24 mouse cellular contexts compared by ENCODE assay signal in genomic region chr12:87274853-87275831, GRCm38 (mm10). TPM values are rescaled to one million over a fixed set of nuclear protein-coding genes. Genes with fewer than 3 reads are reported as not detected.
DNase-seq lines count a peak whose midpoint lies in the region; ATAC-seq and TF ChIP-seq lines count a peak whose summit lies in the region.
"Had no signal": no experiment of that assay in that cellular context is flagged by ENCODE, and none has a peak within 500 bp of the region (broad histone marks: within the 10 kb centered on the region; RNA-seq: fewer than 3 reads in every experiment).

No protein-coding gene starts in this region.

- H3K9ac ChIP-seq in stomach, embryonic 16.5 days (ENCODE audit: low read length) = no peak overlapping the region
- no peak overlapping the region for H3K9ac ChIP-seq in stomach, postnatal 0 days (ENCODE audit: low read length)
- no peak overlapping the region for H3K9ac ChIP-seq in liver, postnatal 0 days (replicated peaks)
- H3K9ac ChIP-seq: embryonic facial prominence, embryonic 13.5 days; hindbrain, embryonic 13.5 days; lung, embryonic 14.5 days had no signal

- no peak for ATAC-seq in stomach, embryonic 16.5 days (ENCODE audit: insufficient read depth, low FRiP score)
- no peak for ATAC-seq in stomach, postnatal 0 days (ENCODE audit: low FRiP score, low TSS enrichment)
- ATAC-seq in liver, postnatal 0 days = peak; percentile 72
- ATAC-seq in cerebellum, adult (ENCODE audit: insufficient number of reproducible peaks, low FRiP score, low TSS enrichment) = no peak
- ATAC-seq: CD4-positive, CD25-positive, alpha-beta regulatory T cell, adult 4 months; forebrain, embryonic 16.5 days; inflammation-experienced regulatory T-cells, adult 6 months had no signal

- H3K4me1 ChIP-seq in stomach, embryonic 16.5 days (ENCODE audit: control insufficient read depth, insufficient read depth, low read length) = peaks cover 5% of the 10 kb centered on the region; the same call in 1 of the 2 replicates
- H3K4me1 ChIP-seq in stomach, postnatal 0 days (replicated peaks; ENCODE audit: control insufficient read depth, insufficient read depth) = no peaks in the 10 kb centered on the region
- 0 out of 2 replicates have a peak, but pooled peaks cover 3% of the 10 kb centered on the region for H3K4me1 ChIP-seq in liver, postnatal 0 days (ENCODE audit: insufficient read depth)
- H3K4me1 ChIP-seq in lung, adult 2 months (ENCODE audit: control insufficient read depth, insufficient read depth, low read length) = no peaks in the 10 kb centered on the region
- H3K4me1 ChIP-seq: hindbrain, embryonic 13.5 days had no signal

- no peaks in the 10 kb centered on the region for H3K27me3 ChIP-seq in stomach, embryonic 16.5 days (ENCODE audit: control insufficient read depth, insufficient read depth, low read length)
- H3K27me3 ChIP-seq in stomach, postnatal 0 days (ENCODE audit: control insufficient read depth, insufficient read depth, low read length) = no peaks in the 10 kb centered on the region
- H3K27me3 ChIP-seq in liver, postnatal 0 days (ENCODE audit: insufficient read depth, low read length) = no peaks in the 10 kb centered on the region
- H3K27me3 ChIP-seq: embryonic facial prominence, embryonic 13.5 days; hindbrain, embryonic 13.5 days had no signal

- 86% methylated on average over 9 of the region's 9 CpGs for WGBS in stomach, embryonic 16.5 days
- 81% methylated on average over 9 of the region's 9 CpGs for WGBS in stomach, postnatal 0 days
- 55% methylated on average over 9 of the region's 9 CpGs for WGBS in liver, postnatal 0 days (ENCODE audit: insufficient replicate concordance)
- 84% methylated on average over 9 of the region's 9 CpGs for WGBS in lung, adult 2 months

- H3K4me2 ChIP-seq in stomach, embryonic 16.5 days (ENCODE audit: low read depth, low read length) = no peak overlapping the region
- no peak overlapping the region for H3K4me2 ChIP-seq in stomach, postnatal 0 days (replicated peaks; ENCODE audit: low read depth)
- no peak overlapping the region for H3K4me2 ChIP-seq in liver, postnatal 0 days (ENCODE audit: low read depth, low read length)
- H3K4me2 ChIP-seq: embryonic facial prominence, embryonic 13.5 days; heart, embryonic 11.5 days; hindbrain, embryonic 13.5 days; lung, embryonic 14.5 days had no signal

- no peak for TF ChIP-seq POLR2A in lung, adult 2 months (IDR thresholded peaks at IDR 0.05; ENCODE audit: borderline replicate concordance, extremely low read depth, low read depth, low read length)

- TF ChIP-seq EP300 in stomach, postnatal 0 days (optimal IDR thresholded peaks at IDR 0.05) = no peak
- no peak for TF ChIP-seq EP300 in liver, postnatal 0 days (IDR thresholded peaks at IDR 0.05; ENCODE audit: low read depth)

- TF ChIP-seq CTCF in stomach, postnatal 0 days (IDR thresholded peaks at IDR 0.05; ENCODE audit: low read depth) = no peak
- no peak for TF ChIP-seq CTCF in liver, postnatal 0 days (IDR thresholded peaks at IDR 0.05; ENCODE audit: low read depth)
- no peak for TF ChIP-seq CTCF in lung, adult 2 months (IDR thresholded peaks at IDR 0.05; ENCODE audit: insufficient read depth, low read length)

- no peak for DNase-seq in stomach, postnatal 0 days (ENCODE audit: low spot score)
- peak; percentile 81 for DNase-seq in liver
- DNase-seq in liver, postnatal 0 days = no peak
- no peak for DNase-seq in ovary, postnatal 36 days (ENCODE audit: low spot score)
- no peak for DNase-seq in adrenal gland, adult 18-20 months (ENCODE audit: low spot score in 2 of 2)
- DNase-seq in lung, adult 2 months = no peak
- DNase-seq: adrenal gland, postnatal 10 days; cerebellum, adult 11-12 months; cerebellum, postnatal 14 days; heart, postnatal 14 days; kidney, postnatal 4 days; lung, embryonic 14.5 days; lung, postnatal 4 days; midbrain, embryonic 14.5 days; thymus, postnatal 14 days had no signal

- no peak overlapping the region for H3K4me3 ChIP-seq in stomach, embryonic 16.5 days (replicated peaks; ENCODE audit: low read length)
- no peak overlapping the region for H3K4me3 ChIP-seq in stomach, postnatal 0 days (ENCODE audit: low read depth, low read length)
- H3K4me3 ChIP-seq in liver, postnatal 0 days (ENCODE audit: low read depth, low read length) = no peak overlapping the region
- H3K4me3 ChIP-seq in lung, adult 2 months (replicated peaks; ENCODE audit: extremely low read depth, low read depth, low read length) = no peak overlapping the region
- H3K4me3 ChIP-seq: embryonic facial prominence, embryonic 13.5 days; hindbrain, embryonic 13.5 days had no signal

- peak overlapping the region; percentile 10; the same call in 1 of the 2 replicates for H3K27ac ChIP-seq in stomach, embryonic 16.5 days (ENCODE audit: low read length)
- no peak overlapping the region for H3K27ac ChIP-seq in stomach, postnatal 0 days (replicated peaks)
- peak overlapping the region; percentile 55 for H3K27ac ChIP-seq in liver, postnatal 0 days (ENCODE audit: low read depth)
- H3K27ac ChIP-seq: embryonic facial prominence, embryonic 13.5 days; hindbrain, embryonic 13.5 days had no signal

- peaks cover 22% of the 10 kb centered on the region; the same call in 1 of the 2 replicates for H3K36me3 ChIP-seq in stomach, embryonic 16.5 days (ENCODE audit: control insufficient read depth, insufficient read depth, low read length)
- peaks cover 24% of the 10 kb centered on the region for H3K36me3 ChIP-seq in stomach, postnatal 0 days (ENCODE audit: control insufficient read depth, insufficient read depth, low read length)
- H3K36me3 ChIP-seq in liver, postnatal 0 days (replicated peaks; ENCODE audit: insufficient read depth, low read length) = peaks cover 54% of the 10 kb centered on the region

- no peaks in the 10 kb centered on the region for H3K9me3 ChIP-seq in stomach, embryonic 16.5 days (replicated peaks; ENCODE audit: control insufficient read depth, low read length)
- H3K9me3 ChIP-seq in stomach, postnatal 0 days (ENCODE audit: control insufficient read depth, low read length) = no peaks in the 10 kb centered on the region
- no peaks in the 10 kb centered on the region for H3K9me3 ChIP-seq in liver, postnatal 0 days (ENCODE audit: low read length)
- H3K9me3 ChIP-seq: embryonic facial prominence, embryonic 13.5 days; hindbrain, embryonic 13.5 days had no signal

RNA-seq across cellular contexts. Expression of gene Ahsa1, which starts 8.9 kb away (rescaled TPM):
- polyA plus RNA-seq in stomach, embryonic 16.5 days (2015; fragmentation: Nextera tagmentation; extraction: Ambion mirVana) = 190 and 202 TPM in 2 replicates
- 94.9 and 96.1 TPM in 2 replicates for polyA plus RNA-seq in stomach, postnatal 0 days (2015; fragmentation: Nextera tagmentation; extraction: Ambion mirVana)
- polyA plus RNA-seq in liver, postnatal 0 days (2015; fragmentation: Nextera tagmentation; extraction: Ambion mirVana) = 89.4 and 91.5 TPM in 2 replicates
- 100 to 1,000 TPM; 235 to 276 TPM for total RNA-seq in adrenal gland, adult 18-20 months (2021)
- polyA plus RNA-seq in lung, adult 2 months (2012; rRNA removed) = 46.6 and 53.5 TPM in 2 replicates

RNA-seq across cellular contexts. Expression of gene Vipas39, which starts 9.1 kb away (rescaled TPM):
- polyA plus RNA-seq in stomach, embryonic 16.5 days (2015; fragmentation: Nextera tagmentation; extraction: Ambion mirVana) = 36.3 and 37.8 TPM in 2 replicates
- polyA plus RNA-seq in stomach, postnatal 0 days (2015; fragmentation: Nextera tagmentation; extraction: Ambion mirVana) = 20.7 and 22.3 TPM in 2 replicates
- 8.2 and 8.9 TPM in 2 replicates for polyA plus RNA-seq in liver, postnatal 0 days (2015; fragmentation: Nextera tagmentation; extraction: Ambion mirVana)
- 10 to 100 TPM; 35.9 to 40.3 TPM for total RNA-seq in adrenal gland, adult 18-20 months (2021)
- 17.1 and 23.3 TPM in 2 replicates for polyA plus RNA-seq in lung, adult 2 months (2012; rRNA removed)

RNA-seq across cellular contexts. Expression of gene Ism2, which starts 24.4 kb away (rescaled TPM):
- polyA plus RNA-seq in stomach, embryonic 16.5 days (2015; fragmentation: Nextera tagmentation; extraction: Ambion mirVana) = 0.42 and 0.53 TPM in 2 replicates
- 0.28 and 0.34 TPM in 2 replicates for polyA plus RNA-seq in stomach, postnatal 0 days (2015; fragmentation: Nextera tagmentation; extraction: Ambion mirVana)
- polyA plus RNA-seq in liver, postnatal 0 days (2015; fragmentation: Nextera tagmentation; extraction: Ambion mirVana) = 0.08 and 0.17 TPM in 2 replicates
- total RNA-seq in adrenal gland, adult 18-20 months (2021) = under 1 TPM in 1 of 2 experiments, not detected in 1; 0.13 TPM
- 0.38 and 0.56 TPM in 2 replicates for polyA plus RNA-seq in lung, adult 2 months (2012; rRNA removed)
- total RNA-seq: neutrophil, adult 5-6 weeks had no signal
- polyA plus RNA-seq: CD4-positive, CD25-positive, alpha-beta regulatory T cell, adult 4 months; inflammation-experienced regulatory T-cells, adult 6 months had no signal

RNA-seq across cellular contexts. Expression of gene Noxred1, which starts 36.6 kb away (rescaled TPM):
- 0.35 and 0.43 TPM in 2 replicates for polyA plus RNA-seq in stomach, embryonic 16.5 days (2015; fragmentation: Nextera tagmentation; extraction: Ambion mirVana)
- 0.11 TPM in 1 of 2 replicates, not detected in the other for polyA plus RNA-seq in stomach, postnatal 0 days (2015; fragmentation: Nextera tagmentation; extraction: Ambion mirVana)
- 0.19 and 0.45 TPM in 2 replicates for polyA plus RNA-seq in liver, postnatal 0 days (2015; fragmentation: Nextera tagmentation; extraction: Ambion mirVana)
- under 1 TPM; 0.67 to 0.76 TPM for total RNA-seq in adrenal gland, adult 18-20 months (2021)
- 0.31 and 0.91 TPM in 2 replicates for polyA plus RNA-seq in lung, adult 2 months (2012; rRNA removed)
